Mouse (Mus musculus): ENCODE measurements at regions not wholly inside any gene's neighbourhood (a gene's known extent, or its start where the extent isn't known, plus 50 kb on each side); places are given as distances from the start of the nearest gene placed in this dataset.

- TF ChIP-seq CTCF (IDR thresholded peaks at IDR 0.05; ENCODE audit: low read depth, low read length) (no peak), POLR2A (IDR thresholded peaks at IDR 0.05; ENCODE audit: extremely low read depth, insufficient read depth, low read length) (no peak)
Measured at GRCm38 (mm10) chr16:55627531-55627930, 211.2 kb downstream of the Nfkbiz start.
